Mouse (Mus musculus): ENCODE results near the gene Gusb.
"Not testable (repeated sequence)": the region's sequence is repeated elsewhere in the genome, so short reads cannot be mapped to it uniquely, and the experiment has no call there.

The Gusb gene

DNA sequence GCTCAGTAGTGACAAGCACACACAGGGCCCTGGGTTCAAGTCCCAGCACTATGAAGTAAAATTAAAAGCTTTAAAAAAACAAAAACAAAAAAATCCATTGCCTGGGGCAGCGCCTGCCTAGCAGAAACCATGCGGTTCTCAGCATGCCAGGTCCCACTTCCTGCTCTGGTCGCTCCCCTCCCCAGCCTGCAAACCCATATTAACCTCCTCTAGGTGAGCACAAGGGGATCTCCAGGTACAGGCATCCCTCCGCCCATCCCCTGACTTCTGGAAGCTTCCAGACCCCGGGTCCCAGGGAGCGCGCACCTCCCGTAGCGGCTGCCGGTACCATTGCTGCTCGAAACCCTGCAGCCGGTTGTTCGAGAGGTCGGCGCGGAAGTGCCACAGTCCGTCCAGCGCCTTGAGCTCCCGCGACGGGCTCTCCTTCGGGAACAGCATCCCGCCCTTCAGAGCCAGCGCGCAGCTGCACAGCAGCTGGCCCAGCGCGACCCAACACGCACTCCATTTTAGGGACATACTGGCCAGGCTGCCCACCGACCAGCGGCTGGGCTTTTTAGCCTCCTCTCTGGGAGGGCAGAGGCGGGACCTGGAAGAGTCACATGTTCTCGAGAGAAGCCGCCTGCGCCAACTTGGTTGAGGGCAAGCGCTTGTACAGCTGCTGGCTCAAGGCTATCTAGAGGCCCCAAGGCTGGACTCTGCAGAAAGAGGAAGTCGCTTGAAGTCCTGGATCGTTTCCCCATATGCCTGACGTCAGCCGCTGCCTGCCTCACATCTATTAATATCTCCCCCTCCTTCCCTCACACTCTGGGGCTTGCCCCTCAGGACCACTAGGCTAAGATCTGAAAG lies at the start of gene Gusb:
Gene Gusb (minus strand): TSS at position 749 of the 846 bp plus-strand sequence.
- peak; percentile 63 for DNase-seq (ENCODE audit: low spot score)

DNA sequence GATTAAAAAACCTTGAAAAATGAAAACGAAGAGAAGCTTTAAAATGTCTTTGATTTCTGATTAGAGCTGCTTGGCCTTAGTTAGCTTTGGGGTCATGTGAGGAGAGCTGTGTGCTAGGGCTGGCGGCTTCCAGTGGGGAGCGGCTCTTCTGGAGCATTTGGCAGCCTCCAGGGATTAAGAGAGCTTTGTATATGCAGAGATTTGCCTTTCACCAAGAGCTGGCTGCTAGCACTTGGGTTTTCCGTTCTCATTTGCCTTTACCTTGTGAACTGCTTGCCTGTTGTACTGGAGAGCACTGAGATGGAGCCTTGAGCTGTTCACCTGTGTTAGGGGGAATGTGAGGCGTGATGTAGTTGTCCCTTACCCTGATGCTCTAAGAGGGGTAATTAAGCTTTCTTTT lies 49.7 kb upstream of the Gusb start:
- DNase-seq (ENCODE audit: low spot score): no peak

DNA sequence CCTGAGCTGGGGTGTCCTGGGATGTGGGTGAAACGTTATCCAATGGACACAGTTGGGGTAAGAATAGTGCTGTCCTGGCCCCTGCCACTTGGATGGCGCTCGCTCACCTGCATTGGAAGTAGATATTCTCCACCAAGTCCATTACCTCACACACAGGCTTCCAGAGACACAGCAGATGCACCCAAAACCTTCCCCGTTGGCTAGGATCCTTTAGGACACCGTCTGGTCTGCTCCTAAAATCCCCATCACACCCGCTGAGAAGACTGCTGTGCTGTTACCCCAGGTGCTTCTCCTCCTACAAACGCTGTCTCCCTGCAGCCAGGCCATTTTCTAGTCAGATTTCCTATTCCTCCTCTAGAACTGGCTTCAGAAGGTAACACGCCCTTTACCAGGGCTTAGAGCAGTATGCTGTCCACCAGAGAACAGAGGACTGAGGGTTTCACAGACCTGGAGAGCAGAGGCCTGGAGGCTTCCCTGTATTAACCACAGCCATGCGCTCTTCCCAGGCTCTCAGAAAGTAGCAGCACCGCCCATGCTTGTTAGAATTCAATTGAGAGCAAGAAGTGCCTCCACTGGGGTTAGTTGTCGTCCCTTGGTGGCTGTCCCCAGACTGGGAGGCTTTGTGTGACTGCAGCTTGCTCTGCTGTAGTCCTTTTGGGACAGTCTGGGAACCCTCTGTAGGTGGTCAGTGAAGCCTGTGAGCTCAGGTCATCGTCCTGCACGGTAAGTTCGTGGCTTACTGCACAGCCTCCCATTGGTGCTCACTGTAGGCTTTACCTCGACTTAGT lies 48.4 kb upstream of the Gusb start:
- no peak for DNase-seq (ENCODE audit: low spot score)

DNA sequence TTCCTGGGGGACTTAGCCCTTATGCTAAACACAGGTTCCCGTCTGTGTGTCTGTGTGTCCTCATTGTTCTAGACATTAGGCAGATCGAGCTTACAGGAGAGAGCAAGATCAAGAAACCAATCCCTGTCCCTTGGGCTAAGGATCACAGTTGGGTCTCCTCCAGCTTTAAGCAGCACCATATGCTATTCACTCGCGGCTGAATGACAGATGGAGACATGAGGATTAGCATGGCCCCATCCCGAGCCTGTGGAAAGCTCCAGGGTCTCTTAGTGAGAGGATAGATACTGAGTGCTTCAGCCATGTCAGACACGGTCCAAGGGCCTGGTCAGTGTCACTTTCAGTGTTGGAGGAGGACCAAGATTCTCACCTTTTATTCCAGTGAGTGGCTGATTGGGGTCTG lies 47.6 kb upstream of the Gusb start:
- DNase-seq (ENCODE audit: low spot score): no peak

DNA sequence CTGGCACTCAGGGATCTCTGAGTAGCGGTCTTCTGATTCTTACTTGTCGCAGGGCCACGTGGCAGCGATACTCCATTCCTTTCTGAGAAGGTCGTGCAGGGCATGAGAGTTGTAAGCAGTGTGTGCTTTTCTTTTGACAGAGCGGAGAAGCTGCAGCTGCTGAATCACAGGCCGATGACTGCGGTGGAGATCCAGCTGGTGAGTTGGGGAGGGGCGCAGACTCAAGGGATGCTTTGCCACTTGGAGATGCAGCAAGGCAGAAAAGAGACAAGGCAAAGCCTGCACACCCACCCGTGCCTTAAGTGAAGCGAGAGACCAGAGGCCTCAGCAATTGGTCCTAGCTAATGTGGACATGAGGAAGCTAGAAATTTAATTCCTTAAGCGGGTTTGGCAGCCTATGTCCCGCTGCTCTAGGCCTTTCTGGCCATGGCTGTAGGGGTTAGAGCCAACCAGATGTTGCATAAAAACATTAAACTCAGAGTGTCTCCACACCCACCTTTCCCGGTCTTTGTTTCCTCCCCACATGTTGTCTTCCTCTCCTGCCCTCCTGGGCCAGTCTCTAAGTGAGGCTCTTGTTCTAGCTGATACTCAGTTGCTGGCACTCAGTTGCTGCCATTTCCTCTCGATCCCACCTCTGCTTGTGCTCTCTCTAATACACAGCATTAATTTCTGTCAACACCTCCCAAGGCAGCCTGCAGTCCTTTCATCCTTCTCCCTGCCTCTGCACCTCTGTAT lies 46.1 kb upstream of the Gusb start:
- DNase-seq (ENCODE audit: low spot score): no peak

DNA sequence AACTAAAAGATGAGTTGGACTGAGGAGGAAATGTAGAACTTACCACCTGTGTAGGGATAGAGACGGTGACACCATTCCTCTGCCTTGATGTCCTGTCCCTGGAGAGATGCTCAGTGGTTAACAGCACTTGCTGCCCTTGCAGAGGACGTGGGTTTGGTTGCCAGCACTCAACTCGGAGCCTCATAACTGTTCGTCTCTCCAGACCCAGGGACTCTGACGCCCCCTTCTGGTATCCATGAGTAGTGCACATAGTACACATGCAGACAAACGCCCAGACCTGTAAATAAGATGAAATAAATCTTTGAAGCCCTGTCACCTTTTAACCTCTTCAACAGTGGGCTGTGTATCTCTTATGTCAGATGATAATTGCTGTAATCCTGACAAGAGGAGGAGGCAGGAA lies 44.2 kb upstream of the Gusb start:
- peak; percentile 22 for DNase-seq (ENCODE audit: low spot score)

DNA sequence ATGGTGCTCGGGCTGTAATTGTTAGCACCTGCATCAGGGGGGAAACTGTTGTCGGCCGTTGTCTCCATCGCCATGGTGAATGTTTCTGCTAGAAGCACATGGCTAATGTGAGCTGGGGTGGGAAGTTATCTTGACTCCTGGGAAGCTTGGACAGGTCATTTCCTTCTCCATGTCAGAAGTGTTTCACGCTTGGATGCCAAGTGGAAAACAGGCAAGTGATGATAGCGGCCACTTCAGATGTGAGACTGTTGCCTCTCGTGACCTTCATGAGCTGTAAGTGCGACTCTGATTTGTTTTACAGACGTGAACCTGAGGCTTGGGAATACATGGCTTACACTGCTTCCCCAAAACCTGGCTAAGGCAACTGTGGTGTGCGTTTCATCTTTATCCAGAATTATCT lies 43.7 kb upstream of the Gusb start:
- DNase-seq (ENCODE audit: low spot score): no peak

DNA sequence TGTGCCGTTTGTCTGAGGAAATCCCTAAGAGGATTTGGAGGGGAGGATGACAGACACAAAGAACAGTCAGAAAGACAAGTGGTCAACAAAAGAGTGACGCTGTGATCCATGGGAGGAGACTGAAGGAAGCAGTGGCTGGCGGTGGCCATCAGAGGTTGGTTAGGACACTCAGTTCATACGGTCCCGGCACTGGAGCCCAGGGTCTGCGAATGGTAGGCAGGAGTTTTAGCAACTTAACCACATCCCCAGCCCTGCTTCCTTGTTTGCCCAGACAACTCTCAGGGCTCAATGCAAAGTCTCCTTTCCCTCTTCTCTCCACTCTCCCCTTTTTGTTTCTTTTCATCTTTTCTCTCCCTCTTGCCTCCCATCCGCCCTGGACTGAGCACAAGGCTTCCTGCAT lies 43.3 kb upstream of the Gusb start:
- no peak for DNase-seq (ENCODE audit: low spot score)

DNA sequence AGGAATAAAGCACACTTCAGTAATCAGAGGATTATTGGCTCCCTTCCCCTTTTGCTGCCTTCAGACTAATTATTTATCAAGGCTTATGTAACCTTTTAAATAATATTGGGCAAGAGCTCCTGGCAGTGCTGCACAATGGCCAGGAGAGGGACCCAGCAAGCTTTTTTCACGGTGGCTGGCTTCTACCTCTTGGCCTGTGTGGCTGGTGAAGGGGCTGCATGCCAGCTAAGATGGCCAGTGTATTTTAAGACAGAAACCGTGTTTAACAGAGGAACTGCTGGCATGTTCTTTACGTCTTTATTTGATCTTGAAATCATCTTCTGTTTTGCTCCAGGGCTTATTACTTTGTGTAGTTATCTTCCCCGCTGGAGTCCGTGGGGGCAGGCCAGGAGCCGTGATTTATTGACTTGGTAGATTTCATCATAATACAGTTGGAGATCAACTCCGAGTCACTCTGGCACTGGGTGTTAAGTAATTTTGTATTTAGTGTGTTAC lies 41.4 kb upstream of the Gusb start:
- DNase-seq (ENCODE audit: low spot score): no peak

DNA sequence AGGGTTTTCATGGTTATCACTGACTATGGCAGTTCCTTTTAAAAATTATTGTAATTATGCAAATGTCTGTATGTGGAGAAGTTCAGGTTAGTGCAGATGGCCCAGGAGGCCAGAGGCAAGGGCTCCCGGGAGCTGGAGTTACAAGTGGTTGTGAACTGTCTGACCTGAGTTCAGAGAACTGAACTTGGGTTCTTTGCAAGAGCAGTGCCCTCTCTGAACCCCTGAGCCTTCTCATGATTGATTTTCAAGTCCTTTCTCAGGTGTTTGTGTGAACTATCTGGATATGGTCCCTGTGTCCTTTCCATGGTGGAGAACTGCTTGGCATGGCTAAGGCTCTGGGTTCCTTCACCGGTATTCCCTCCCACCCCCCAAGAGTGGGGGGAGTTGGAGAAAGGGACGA lies 40.9 kb upstream of the Gusb start:
- DNase-seq (ENCODE audit: low spot score): no peak

DNA sequence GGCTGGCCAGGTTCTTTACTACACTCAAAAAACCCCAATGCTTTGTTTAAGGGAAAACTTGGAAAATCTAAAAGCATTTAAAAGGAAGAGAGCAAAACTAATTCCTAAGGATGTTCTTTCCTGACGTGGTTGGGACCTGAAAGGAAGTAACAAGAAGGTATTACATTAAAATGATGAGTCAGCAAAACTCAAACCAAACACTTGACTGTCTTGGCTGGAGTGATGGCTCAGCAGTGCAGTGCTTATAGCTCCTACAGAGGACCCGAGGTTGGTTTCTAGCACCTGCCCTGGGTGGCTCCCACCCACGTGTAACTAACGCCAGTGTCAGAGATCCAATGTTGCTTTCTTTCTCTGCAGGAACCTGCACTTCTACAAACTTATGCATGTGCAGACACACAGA lies 38.4 kb upstream of the Gusb start:
- DNase-seq (ENCODE audit: low spot score): no peak

DNA sequence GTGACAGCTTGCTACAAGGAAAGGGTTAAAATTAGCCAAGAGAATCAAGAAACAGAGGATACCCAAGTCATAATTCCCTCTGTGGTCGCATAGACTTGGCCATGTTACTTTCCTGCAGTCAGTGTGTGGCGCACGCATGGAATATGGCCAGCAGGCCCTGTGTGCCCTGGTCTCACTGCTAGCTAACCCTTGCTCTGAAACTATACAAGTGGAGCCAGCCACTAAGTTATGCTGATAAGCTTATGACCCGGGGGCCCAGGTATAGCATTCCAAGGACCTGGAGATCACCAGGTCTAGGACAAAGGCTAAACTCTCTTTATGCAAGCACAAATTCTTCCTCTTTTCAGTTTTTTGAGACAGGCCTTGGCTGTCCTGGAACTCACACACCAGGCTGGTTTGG lies 37.9 kb upstream of the Gusb start:
- no peak for DNase-seq (ENCODE audit: low spot score)

DNA sequence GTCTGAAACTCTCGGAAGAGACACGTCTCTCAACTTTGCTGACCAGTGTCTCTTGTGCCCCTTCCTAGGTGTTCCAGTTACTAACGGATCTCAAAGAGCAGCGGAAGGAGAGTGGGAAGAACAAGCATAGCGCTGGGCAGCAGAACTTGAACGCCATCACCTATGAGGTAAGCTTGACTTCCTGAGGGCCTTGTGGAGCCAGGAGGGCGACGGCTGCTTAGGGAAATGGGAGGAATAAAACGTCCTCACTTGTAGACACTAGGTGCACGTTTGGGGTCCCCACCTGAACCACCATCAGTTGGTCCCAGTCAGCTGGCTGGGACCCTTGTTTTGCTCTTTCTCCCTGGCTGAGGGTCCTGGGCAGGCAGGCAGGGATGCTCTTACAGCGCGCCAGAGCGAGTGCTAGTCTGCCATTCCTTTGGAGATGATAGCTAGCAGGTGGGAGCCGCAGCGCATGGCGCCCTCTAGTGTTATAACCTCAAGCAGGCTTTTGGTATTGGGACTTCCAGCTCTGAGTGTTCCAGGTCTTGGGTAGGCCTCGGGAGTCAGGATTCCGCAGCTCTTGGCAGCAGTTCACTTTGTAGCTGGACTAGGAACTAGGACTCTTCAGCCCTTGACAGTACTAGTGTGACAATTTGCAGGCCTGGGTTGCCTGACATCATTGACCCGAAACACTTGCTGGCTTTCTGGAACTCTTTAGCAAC lies 35.1 kb upstream of the Gusb start:
- peak; percentile 63 for DNase-seq (ENCODE audit: low spot score)

DNA sequence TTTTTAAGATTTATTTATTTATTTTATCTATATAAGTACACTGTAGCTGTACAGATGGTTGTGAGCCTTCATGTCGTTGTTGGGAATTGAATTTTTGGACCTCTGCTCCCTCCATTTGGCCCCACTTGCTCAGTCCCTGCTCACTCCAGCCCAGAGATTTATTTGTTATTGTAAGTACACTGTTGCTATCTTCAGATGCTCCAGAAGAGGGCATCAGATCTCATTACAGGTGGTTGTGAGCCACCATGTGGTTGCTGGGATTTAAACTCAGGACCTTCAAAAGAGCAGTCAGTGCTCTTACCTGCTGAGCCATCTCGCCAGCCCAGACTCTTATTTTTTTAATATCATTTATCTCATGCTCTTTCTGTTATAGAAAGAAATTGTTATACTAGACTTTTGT lies 33.5 kb upstream of the Gusb start:
- DNase-seq (ENCODE audit: low spot score): not testable (repeated sequence)

DNA sequence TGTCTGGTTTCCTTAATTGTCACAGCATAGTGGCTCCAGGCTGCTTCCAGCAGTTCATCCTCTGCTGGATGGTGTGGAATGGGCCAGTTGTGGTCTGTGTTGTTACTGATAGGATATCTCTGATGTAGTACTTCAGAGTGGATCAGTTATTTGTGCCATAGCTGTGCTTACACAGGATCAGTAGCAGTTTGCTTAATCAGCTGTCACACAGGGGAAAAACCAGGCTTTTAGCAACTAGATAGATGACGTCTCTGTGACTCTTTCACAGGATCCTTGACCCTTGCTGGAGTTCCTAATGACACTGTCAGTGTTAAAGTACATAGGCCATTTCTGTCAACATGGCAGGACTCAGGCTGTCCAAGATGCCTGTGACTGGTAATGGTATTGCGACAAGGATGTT lies 31.0 kb upstream of the Gusb start:
- no peak for DNase-seq (ENCODE audit: low spot score)

DNA sequence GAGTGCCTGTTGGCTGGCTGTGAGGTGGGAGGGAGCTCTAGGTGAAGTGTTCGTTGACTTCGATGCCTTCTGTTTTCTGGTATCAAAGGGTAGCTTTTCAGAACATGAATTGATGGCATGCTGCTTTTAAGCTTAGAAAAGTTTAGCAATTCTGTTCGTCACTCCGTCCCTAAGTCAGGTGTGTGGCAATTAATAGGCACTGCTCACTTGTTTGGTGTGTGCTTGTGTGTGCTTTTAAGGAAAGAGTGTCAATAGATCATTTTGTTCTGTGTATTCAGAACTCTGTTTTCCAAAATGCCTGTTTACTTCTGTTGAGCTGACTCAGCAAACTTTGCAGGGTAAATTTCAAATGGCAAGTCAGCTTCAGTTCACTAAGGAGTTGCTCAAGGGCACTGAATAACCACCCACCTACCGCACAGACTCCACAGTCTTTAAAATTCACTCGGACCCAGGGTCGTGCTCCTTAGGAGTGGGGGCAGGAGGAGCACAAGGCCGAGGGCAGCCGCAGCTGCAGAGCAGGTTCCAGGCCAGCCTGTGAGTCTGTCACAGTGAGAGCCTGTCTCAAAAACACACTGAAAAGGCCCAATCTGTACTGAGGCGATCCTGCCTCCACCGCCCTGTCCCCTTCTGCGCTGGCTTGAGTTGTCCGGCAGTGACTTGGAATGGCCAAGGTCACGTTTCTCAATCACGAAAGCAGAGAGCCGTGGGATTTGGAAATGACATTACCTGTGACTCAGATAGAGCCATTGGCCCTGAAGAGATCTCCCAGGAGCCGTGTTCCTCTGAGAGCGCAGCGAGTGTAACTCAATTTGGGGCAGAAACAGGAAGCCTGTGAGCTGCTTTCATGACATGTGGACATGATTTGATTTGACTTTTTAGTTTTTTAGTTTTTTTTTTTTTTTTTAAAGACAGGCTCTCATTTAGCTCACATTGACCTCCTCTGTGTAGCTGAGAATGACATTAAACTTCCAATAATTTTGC lies 28.9 kb upstream of the Gusb start:
- DNase-seq (ENCODE audit: low spot score): no peak

DNA sequence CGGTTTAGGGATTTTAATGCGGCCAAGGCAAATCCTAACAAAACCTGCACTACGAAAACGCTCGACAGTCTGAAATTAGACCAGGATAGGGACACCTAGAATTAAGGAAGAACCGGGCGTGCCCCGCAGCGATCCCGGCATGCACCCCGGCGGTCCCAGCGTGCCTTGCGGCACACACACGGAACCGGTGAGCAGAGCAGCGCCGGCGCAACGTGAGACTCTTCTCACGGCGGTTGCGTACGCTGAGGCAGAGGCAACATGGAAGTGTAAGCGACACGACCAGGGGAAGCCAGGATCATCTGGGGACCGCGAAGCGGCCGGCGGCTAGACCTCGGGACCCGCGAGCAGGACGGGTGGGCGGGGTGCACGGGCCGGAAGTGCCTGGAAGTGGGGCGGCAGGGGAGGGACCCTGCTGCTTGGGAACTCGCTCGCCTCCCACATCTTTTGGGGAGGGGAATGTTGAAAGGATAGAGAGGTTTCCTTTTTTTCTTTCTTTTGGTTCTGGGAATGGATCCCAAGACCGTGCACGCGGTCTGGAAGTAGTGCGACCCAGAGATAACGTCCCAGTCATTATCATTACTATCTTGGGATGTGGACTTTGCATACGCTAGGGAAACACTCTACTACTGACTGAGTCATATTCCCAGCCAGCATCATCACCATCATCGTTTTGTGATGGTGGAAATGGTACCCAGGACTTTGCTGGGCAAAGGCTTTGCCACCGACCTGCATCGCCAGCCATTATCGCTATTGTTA lies 26.5 kb upstream of the Gusb start, which contains the start of the genes Asl and Crcp:
Gene Asl (minus strand): TSS at position 106 of the 756 bp plus-strand sequence.
Gene Crcp (plus strand): TSS at position 149 of the 756 bp plus-strand sequence.
- peak; percentile 77 for DNase-seq (ENCODE audit: low spot score)

DNA sequence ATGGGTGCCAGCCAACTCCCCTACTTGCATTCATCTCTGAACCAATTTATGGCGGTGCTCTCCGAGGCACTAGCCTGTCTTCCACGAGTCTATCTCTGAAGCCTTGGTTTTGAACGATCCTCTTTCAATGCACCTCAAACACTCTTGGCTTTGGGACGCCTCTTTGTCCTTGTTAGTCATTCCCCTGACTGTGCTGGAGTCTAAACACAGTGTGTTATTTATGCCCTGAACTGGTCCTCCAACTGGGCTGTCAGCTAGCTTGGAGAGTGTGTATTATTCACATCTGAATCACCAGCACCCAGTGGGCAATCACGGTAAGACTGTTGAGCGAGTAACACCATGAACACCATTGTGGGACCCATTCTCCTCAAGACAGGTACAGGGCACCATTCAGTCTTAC lies 24.8 kb upstream of the Gusb start:
- no peak for DNase-seq (ENCODE audit: low spot score)

DNA sequence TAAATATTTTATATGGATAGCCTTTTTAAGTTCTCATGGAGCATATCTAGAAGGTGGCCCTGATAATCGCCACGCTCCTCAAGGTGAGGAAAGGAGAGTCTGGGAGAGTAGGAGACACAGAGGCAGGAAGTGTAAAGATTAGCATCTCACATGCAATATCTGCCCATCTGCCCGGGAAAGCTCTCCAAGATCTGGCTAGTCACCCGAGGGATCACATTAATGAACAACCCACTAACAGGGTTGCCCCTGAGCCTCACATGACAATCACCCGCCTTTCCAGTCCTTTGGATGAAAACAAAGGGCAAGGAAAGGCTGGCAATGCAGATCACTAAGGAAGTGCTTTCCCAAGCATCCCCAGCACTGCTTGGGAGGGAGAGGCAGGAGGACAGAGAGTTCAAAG lies 24.3 kb upstream of the Gusb start:
- DNase-seq (ENCODE audit: low spot score): no peak
